Mouse (Mus musculus): ENCODE data around the gene Slc4a2. TPM values are rescaled to one million over a fixed set of nuclear protein-coding genes. Genes with fewer than 3 reads are reported as not detected.
A peak's percentile ranks its signal among the peaks of the same experiment; 100 is the strongest.

The Slc4a2 gene
- total and polyA plus RNA-seq, 2 experiments from 2014 or later: 11.8 to 35.7 TPM

DNA sequence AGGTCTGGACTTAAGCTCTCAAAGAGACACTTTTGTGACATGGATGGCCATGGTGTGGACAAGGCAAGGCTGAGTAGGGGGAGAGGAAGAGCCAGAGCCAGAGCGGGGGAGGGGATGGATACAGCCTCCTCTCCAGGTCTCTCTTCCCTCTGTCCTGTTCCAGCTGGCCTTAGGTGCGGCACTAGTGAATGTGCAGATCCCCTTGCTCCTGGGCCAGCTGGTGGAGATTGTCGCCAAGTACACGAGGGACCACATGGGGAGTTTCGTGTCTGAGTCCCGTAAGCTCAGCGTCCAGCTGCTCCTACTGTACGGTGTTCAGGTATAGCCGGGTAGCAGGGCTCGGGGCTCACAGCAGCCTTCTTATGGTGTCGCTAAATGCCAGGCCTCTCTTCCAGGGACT, 23.3 kb upstream of the Slc4a2 start:
- H3K27ac ChIP-seq (ENCODE audit: low read depth, low read length): no peak overlapping the region
- ATAC-seq (ENCODE audit: low FRiP score): no peak

DNA sequence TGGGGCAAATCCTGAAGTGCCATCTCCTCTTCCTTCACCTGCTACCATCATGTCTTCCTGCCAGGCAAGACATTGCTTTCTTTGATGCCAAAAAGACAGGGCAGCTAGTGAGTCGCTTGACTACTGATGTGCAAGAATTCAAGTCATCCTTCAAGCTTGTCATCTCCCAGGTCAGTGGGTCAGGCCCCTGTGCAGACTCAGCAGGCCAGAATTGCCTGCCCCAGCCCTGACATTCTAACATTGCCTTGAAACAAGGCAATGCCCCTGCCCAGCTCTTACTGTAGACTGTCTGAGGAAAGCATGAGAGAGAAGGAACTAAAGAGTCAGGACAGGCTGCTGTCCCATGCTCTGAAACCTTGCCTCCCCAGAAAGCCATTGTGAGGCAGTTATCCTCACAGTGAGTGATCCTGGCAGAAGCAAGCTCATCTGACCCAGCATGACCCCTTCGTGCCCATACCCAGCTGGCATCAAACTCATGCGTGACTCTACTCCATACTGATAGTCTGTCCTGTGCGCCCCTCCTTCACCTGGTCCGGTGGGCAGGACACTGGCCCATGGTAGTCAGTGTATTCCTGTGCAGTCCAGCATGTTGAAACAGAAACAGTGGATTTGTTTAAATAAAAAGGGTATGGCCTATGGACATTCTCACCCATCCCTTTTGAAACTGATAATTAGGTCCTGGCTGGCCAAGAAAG, 22.6 kb upstream of the Slc4a2 start:
- H3K27ac ChIP-seq (ENCODE audit: low read depth, low read length): no peak overlapping the region
- H3K4me3 ChIP-seq (ENCODE audit: low read depth, low read length): no peak overlapping the region
- 95% methylated on average over 5 of the region's 5 CpGs for WGBS
- no peak for TF ChIP-seq CTCF (IDR thresholded peaks at IDR 0.05)
- H3K4me2 ChIP-seq (ENCODE audit: low read depth, low read length, poor library complexity, severe bottlenecking): no peak overlapping the region
- no peaks in the 10 kb centered on the region for H3K27me3 ChIP-seq (ENCODE audit: insufficient read depth, low read length)
- ATAC-seq (ENCODE audit: low FRiP score) (peak; percentile 28; the same call in 1 of the 2 replicates), DNase-seq (ENCODE audit: low spot score) (no peak)
- no peak overlapping the region for H3K9ac ChIP-seq (replicated peaks; ENCODE audit: low read length, poor library complexity, severe bottlenecking)
- H3K9me3 ChIP-seq (ENCODE audit: low read length): no peaks in the 10 kb centered on the region
- H3K36me3 ChIP-seq (ENCODE audit: insufficient read depth, low read length): peaks cover 29% of the 10 kb centered on the region
- H3K4me1 ChIP-seq (ENCODE audit: insufficient read depth, low read length): no peaks in the 10 kb centered on the region

More for the DNA sequence above, 23.3 kb upstream of the Slc4a2 start:
- H3K4me3 ChIP-seq (ENCODE audit: low read depth, low read length): no peak overlapping the region
- no peak for DNase-seq (ENCODE audit: low spot score)
- 92% methylated on average over 11 of the region's 11 CpGs for WGBS
- H3K36me3 ChIP-seq (ENCODE audit: insufficient read depth, low read length): peaks cover 29% of the 10 kb centered on the region
- no peak for TF ChIP-seq CTCF (IDR thresholded peaks at IDR 0.05)
- H3K9ac ChIP-seq (replicated peaks; ENCODE audit: low read length, poor library complexity, severe bottlenecking): no peak overlapping the region
- no peaks in the 10 kb centered on the region for H3K4me1 ChIP-seq (ENCODE audit: insufficient read depth, low read length)
- H3K9me3 ChIP-seq (ENCODE audit: low read length): no peaks in the 10 kb centered on the region
- H3K27me3 ChIP-seq (ENCODE audit: insufficient read depth, low read length): no peaks in the 10 kb centered on the region
- no peak overlapping the region for H3K4me2 ChIP-seq (ENCODE audit: low read depth, low read length, poor library complexity, severe bottlenecking)

DNA sequence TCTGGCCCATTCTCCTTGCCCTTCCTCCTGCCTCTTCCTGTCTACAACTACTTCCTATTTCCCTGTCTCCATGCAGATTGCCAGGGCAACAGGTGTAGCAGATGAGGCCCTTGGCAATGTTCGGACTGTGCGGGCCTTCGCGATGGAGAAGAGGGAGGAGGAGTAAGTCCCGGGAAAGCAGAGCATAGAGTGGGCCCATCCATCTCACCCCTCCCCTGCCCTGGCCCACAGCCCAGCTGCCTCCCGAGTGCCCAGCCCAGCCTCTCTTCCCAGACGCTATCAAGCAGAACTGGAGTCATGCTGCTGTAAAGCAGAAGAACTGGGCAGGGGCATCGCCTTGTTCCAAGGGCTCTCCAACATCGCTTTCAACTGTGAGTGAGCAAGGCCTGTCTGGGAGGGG, 21.7 kb upstream of the Slc4a2 start:
- no peak overlapping the region for H3K9ac ChIP-seq (replicated peaks; ENCODE audit: low read length, poor library complexity, severe bottlenecking)
- no peaks in the 10 kb centered on the region for H3K27me3 ChIP-seq (ENCODE audit: insufficient read depth, low read length)
- no peaks in the 10 kb centered on the region for H3K4me1 ChIP-seq (ENCODE audit: insufficient read depth, low read length)
- H3K4me2 ChIP-seq (ENCODE audit: low read depth, low read length, poor library complexity, severe bottlenecking): no peak overlapping the region
- TF ChIP-seq CTCF (IDR thresholded peaks at IDR 0.05): no peak
- no peak overlapping the region for H3K27ac ChIP-seq (ENCODE audit: low read depth, low read length)
- 74% methylated on average over 9 of the region's 9 CpGs for WGBS
- ATAC-seq (ENCODE audit: low FRiP score) (peak; percentile 8; the same call in 1 of the 2 replicates), DNase-seq (ENCODE audit: low spot score) (peak; percentile 59)
- peaks cover 29% of the 10 kb centered on the region for H3K36me3 ChIP-seq (ENCODE audit: insufficient read depth, low read length)
- H3K4me3 ChIP-seq (ENCODE audit: low read depth, low read length): no peak overlapping the region
- no peaks in the 10 kb centered on the region for H3K9me3 ChIP-seq (ENCODE audit: low read length)

DNA sequence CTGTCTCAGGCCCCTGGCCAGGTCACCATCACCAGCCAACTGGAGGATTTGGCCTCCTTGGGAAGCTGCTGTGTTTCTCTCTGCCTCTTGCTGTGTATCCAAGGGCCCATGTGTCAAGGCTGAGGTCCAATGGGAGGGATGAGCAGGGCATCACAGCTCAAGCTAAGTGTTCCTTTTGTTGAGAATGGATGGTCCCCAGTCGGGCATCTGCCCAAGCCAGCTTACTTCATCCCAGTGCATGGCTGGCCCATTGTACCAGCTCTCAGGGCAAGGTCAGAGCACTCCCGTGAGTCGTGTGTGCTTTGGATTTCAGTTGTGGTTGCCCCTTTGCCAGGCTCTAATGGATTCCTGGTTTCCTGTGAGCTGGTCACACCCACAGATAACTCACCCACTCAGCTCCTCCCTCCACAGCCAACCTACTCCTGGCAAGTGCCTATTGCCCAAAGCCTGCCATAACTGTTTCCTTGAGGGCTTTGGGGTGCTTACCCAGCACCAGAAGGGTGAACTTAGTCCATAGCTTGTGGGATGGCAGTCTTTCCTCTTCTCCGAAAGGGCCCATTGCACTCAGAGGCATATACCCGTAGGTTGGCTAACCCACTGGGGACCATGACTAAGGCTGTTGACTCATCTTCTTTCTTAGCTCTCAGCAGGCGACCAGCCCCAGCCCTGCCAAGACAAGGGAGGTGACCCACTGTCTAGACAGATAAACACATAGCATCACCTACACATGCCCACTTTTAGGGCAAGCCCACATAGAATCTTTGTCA, 18.9 kb upstream of the Slc4a2 start:
- WGBS: 80% methylated on average over 6 of the region's 6 CpGs
- Histone ChIP-seq H3K36me3 (ENCODE audit: insufficient read depth, low read length) (peaks cover 28% of the 10 kb centered on the region), H3K27me3 (ENCODE audit: insufficient read depth, low read length) (no peaks in the 10 kb centered on the region), H3K9ac (replicated peaks; ENCODE audit: low read length, poor library complexity, severe bottlenecking) (no peak overlapping the region), H3K9me3 (ENCODE audit: low read length) (no peaks in the 10 kb centered on the region), H3K27ac (ENCODE audit: low read depth, low read length) (no peak overlapping the region), H3K4me1 (ENCODE audit: insufficient read depth, low read length) (no peaks in the 10 kb centered on the region), H3K4me3 (ENCODE audit: low read depth, low read length) (no peak overlapping the region), H3K4me2 (ENCODE audit: low read depth, low read length, poor library complexity, severe bottlenecking) (no peak overlapping the region)
- DNase-seq (ENCODE audit: low spot score) (no peak), ATAC-seq (ENCODE audit: low FRiP score) (no peak)
- no peak for TF ChIP-seq CTCF (IDR thresholded peaks at IDR 0.05)

DNA sequence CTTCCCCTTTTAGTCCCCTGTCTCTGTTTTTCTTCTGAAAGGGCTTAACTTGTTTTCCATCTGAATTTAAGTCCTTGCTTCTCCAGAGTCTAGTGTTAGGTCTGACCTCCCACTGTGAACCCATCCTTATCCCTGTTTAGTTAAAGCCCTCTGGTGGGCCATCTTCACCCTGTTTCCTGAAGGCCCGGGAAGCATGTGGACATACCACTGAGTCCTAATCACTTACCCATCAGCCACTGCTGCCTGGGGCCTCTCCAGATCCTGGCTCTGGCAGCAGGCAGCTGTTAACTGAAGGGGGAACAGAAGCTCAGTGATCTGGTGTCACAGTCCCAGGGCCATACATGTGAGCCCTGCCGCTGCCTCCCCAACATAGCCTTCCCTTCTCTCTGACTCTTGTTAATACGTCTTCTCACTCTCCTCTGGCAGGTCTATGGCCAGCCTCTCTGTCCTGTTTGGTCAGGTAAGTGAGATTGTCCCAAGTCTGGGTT, 18.2 kb upstream of the Slc4a2 start:
- Histone ChIP-seq H3K4me3 (ENCODE audit: low read depth, low read length) (no peak overlapping the region), H3K4me1 (ENCODE audit: insufficient read depth, low read length) (no peaks in the 10 kb centered on the region), H3K36me3 (ENCODE audit: insufficient read depth, low read length) (peaks cover 24% of the 10 kb centered on the region), H3K27me3 (ENCODE audit: insufficient read depth, low read length) (no peaks in the 10 kb centered on the region), H3K27ac (ENCODE audit: low read depth, low read length) (no peak overlapping the region), H3K9ac (replicated peaks; ENCODE audit: low read length, poor library complexity, severe bottlenecking) (no peak overlapping the region), H3K9me3 (ENCODE audit: low read length) (no peaks in the 10 kb centered on the region), H3K4me2 (ENCODE audit: low read depth, low read length, poor library complexity, severe bottlenecking) (no peak overlapping the region)
- no peak for TF ChIP-seq CTCF (IDR thresholded peaks at IDR 0.05)
- 70% methylated on average over 3 of the region's 3 CpGs for WGBS
- ATAC-seq (ENCODE audit: low FRiP score) (no peak), DNase-seq (ENCODE audit: low spot score) (no peak)

DNA sequence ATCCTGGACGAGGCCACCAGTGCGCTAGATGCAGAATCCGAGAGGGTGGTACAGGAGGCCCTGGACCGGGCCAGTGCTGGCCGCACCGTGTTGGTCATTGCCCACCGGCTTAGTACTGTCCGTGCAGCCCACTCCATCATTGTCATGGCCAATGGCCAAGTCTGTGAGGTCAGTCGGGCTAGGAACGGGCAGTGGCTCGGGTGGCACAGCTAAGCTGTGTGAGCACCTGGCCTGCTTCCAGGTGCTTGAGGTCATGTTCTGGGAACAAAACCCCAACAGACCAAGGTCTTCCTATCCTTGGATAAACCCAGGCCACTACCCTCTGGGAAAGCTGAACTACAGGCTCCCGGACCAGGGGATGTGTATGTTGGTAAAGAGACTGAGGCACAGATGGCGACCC, 15.0 kb upstream of the Slc4a2 start:
- H3K4me1 ChIP-seq (ENCODE audit: insufficient read depth, low read length): no peaks in the 10 kb centered on the region
- H3K27me3 ChIP-seq (ENCODE audit: insufficient read depth, low read length): no peaks in the 10 kb centered on the region
- peaks cover 9% of the 10 kb centered on the region; the same call in 1 of the 2 replicates for H3K36me3 ChIP-seq (ENCODE audit: insufficient read depth, low read length)
- no peak for ATAC-seq (ENCODE audit: low FRiP score)
- no peak for DNase-seq (ENCODE audit: low spot score)
- TF ChIP-seq CTCF (IDR thresholded peaks at IDR 0.05): no peak
- H3K27ac ChIP-seq (ENCODE audit: low read depth, low read length): no peak overlapping the region
- 92% methylated on average over 13 of the region's 13 CpGs for WGBS
- no peak overlapping the region for H3K4me3 ChIP-seq (ENCODE audit: low read depth, low read length)
- no peak overlapping the region for H3K4me2 ChIP-seq (ENCODE audit: low read depth, low read length, poor library complexity, severe bottlenecking)
- no peaks in the 10 kb centered on the region for H3K9me3 ChIP-seq (ENCODE audit: low read length)
- no peak overlapping the region for H3K9ac ChIP-seq (replicated peaks; ENCODE audit: low read length, poor library complexity, severe bottlenecking)
